1 mouse cellular context compared by ENCODE assay signal in the genomic region with DNA sequence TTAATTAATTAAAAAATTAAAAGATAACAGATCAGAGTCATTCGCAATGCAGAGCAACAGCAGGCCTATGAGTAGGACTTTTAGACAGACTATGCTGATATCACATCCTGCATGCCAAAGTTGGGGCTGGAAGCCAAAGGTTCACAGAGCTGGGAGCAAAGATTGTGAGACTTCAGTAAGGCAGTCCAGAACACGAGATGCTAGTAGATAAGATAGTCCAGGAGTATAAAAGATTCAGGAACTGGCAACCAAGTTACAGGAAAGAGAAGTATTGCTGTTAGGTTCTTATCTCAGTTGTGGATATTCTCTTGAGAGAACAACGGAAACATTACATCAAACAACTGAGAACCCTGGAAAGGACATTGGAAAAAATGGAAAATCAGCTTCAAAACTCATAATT.
A peak's percentile ranks its signal among the peaks of the same experiment; 100 is the strongest.
TF ChIP-seq lines count a peak whose summit lies in the region.

No protein-coding gene starts in this region.

TF ChIP-seq in MEL, 35 proteins besides CTCF, POLR2A, EP300 and RAD21:
- TF ChIP-seq MYB (IDR thresholded peaks at IDR 0.05; ENCODE audit: low read depth, low read length) (no peak), TCF12 (IDR thresholded peaks at IDR 0.05; ENCODE audit: low read depth, low read length) (peak; percentile 89; the same call in 1 of the 2 replicates), ZMIZ1 (IDR thresholded peaks at IDR 0.05; ENCODE audit: low read depth, low read length) (no peak), NELFE (IDR thresholded peaks at IDR 0.05; ENCODE audit: low read depth, low read length) (no peak), HCFC1 (IDR thresholded peaks at IDR 0.05; ENCODE audit: low read depth, low read length) (no peak), UBTF (IDR thresholded peaks at IDR 0.05; ENCODE audit: borderline replicate concordance, insufficient read depth, low read depth, low read length) (no peak), ZNF384 (IDR thresholded peaks at IDR 0.05; ENCODE audit: low read depth, low read length) (no peak), MEF2A (IDR thresholded peaks at IDR 0.05; ENCODE audit: extremely low read depth, insufficient replicate concordance, low read depth, low read length, poor library complexity, severe bottlenecking) (no peak), SIN3A (IDR thresholded peaks at IDR 0.05; ENCODE audit: low read length) (peak; percentile 62), JUND (IDR thresholded peaks at IDR 0.05; ENCODE audit: low read depth, low read length) (no peak), NRF1 (IDR thresholded peaks at IDR 0.05; ENCODE audit: insufficient read depth, low read depth, low read length, poor library complexity, severe bottlenecking) (no peak), MXI1 (IDR thresholded peaks at IDR 0.05; ENCODE audit: low read depth, low read length) (peak; percentile 46; the same call in 1 of the 2 replicates), CHD2 (IDR thresholded peaks at IDR 0.05; ENCODE audit: low read length) (no peak), POLR2AphosphoS2 (IDR thresholded peaks at IDR 0.05; ENCODE audit: low read length) (no peak), ZC3H11A (IDR thresholded peaks at IDR 0.05; ENCODE audit: low read depth, low read length) (no peak), TBP (IDR thresholded peaks at IDR 0.05; ENCODE audit: low read depth, low read length) (no peak), SMC3 (IDR thresholded peaks at IDR 0.05; ENCODE audit: low read depth, low read length) (no peak), ELF1 (IDR thresholded peaks at IDR 0.05; ENCODE audit: low read depth, low read length) (peak; percentile 59; the same call in 1 of the 2 replicates), BHLHE40 (IDR thresholded peaks at IDR 0.05; ENCODE audit: borderline replicate concordance, low read depth, low read length) (no peak), ZKSCAN1 (IDR thresholded peaks at IDR 0.05; ENCODE audit: low read depth, low read length) (no peak), POLR2AphosphoS5 (IDR thresholded peaks at IDR 0.05; ENCODE audit: borderline replicate concordance, low read depth, low read length) (no peak), KAT2A (conservative IDR thresholded peaks at IDR 0.05; ENCODE audit: low read depth, low read length) (no peak; the same call in 1 of the 2 replicates), MAZ (IDR thresholded peaks at IDR 0.05; ENCODE audit: low read depth, low read length) (no peak), E2F4 (IDR thresholded peaks at IDR 0.05; ENCODE audit: borderline replicate concordance, low read depth, low read length) (no peak), USF2 (IDR thresholded peaks at IDR 0.05; ENCODE audit: borderline replicate concordance in 1 of 2, insufficient read depth in 1 of 2, low read depth in 1 of 2, low read length in 2 of 2) (no peak), MYC (IDR thresholded peaks at IDR 0.05; ENCODE audit: low read depth, low read length) (no peak), GATA1 (IDR thresholded peaks at IDR 0.05; ENCODE audit: low read depth, low read length) (peak; percentile 92), ETS1 (IDR thresholded peaks at IDR 0.05; ENCODE audit: low read depth, low read length) (peak; percentile 84), MAX (IDR thresholded peaks at IDR 0.05; ENCODE audit: low read length) (no peak; the same call in 1 of the 2 replicates), MAFK (IDR thresholded peaks at IDR 0.05; ENCODE audit: borderline replicate concordance, low read depth, low read length) (no peak), USF1 (IDR thresholded peaks at IDR 0.05; ENCODE audit: low read depth, low read length) (no peak), GABPA (IDR thresholded peaks at IDR 0.05; ENCODE audit: low read depth, low read length) (no peak), TAL1 (IDR thresholded peaks at IDR 0.05; ENCODE audit: low read length) (no peak), CHD1 (IDR thresholded peaks at IDR 0.05; ENCODE audit: low read depth, low read length) (no peak), RCOR1 (IDR thresholded peaks at IDR 0.05; ENCODE audit: low read depth, low read length) (peak; percentile 91)
